Mouse (Mus musculus): ENCODE measurements around the gene Scube1. TPM values are rescaled to one million over a fixed set of nuclear protein-coding genes. Genes with fewer than 3 reads are reported as not detected.
A peak's percentile ranks its signal among the peaks of the same experiment; 100 is the strongest.

The Scube1 gene
- polyA plus RNA-seq, 2 experiments = 0.09 to 0.10 TPM

DNA sequence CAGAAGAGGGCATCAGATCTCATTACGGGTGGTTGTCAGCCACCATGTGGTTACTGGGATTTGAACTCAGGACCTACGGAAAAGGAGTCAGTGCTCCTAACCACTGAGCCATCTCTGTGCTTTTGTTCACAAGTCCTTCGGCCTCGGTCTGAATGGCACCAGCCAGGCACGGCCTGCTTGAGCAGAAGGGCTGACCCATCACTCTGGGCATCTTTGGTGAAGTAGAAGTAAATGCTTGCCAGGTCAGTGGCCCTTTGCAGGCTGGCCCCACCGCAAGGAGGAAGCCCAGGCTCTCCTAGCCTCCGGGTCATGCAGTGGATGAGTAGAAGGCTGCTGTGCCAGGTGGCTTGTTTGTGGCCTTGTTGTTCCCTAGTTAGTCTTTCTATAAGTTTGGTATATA is 121.4 kb downstream of the Scube1 start:
- H3K4me2 ChIP-seq (ENCODE audit: low read depth) = no peak overlapping the region
- TF ChIP-seq CTCF (IDR thresholded peaks at IDR 0.05; ENCODE audit: low read depth) (no peak), EP300 (IDR thresholded peaks at IDR 0.05; ENCODE audit: low read depth) (no peak)
- H3K27ac ChIP-seq = no peak overlapping the region
- H3K27me3 ChIP-seq (ENCODE audit: control insufficient read depth, insufficient read depth, low read length) = no peaks in the 10 kb centered on the region
- 85% methylated on average over 7 of the region's 7 CpGs for WGBS (ENCODE audit: insufficient replicate concordance)
- H3K4me3 ChIP-seq (ENCODE audit: insufficient read depth in 1 of 2, low read depth in 2 of 2, low read length in 2 of 2) = no peak overlapping the region
- no peaks in the 10 kb centered on the region for H3K36me3 ChIP-seq (replicated peaks; ENCODE audit: control insufficient read depth, insufficient read depth, low read depth)
- H3K9ac ChIP-seq (replicated peaks) = no peak overlapping the region
- H3K4me1 ChIP-seq (replicated peaks; ENCODE audit: control insufficient read depth in 2 of 2, insufficient read depth in 2 of 2, low read length in 1 of 2) = peaks cover 20 to 30% of the 10 kb centered on the region in 2 experiments
- H3K9me3 ChIP-seq (ENCODE audit: control insufficient read depth, low read length) = no peaks in the 10 kb centered on the region
- DNase-seq (ENCODE audit: low read depth in 3 of 3, low spot score in 3 of 3) (no peak), ATAC-seq (ENCODE audit: insufficient read depth) (no peak)

DNA sequence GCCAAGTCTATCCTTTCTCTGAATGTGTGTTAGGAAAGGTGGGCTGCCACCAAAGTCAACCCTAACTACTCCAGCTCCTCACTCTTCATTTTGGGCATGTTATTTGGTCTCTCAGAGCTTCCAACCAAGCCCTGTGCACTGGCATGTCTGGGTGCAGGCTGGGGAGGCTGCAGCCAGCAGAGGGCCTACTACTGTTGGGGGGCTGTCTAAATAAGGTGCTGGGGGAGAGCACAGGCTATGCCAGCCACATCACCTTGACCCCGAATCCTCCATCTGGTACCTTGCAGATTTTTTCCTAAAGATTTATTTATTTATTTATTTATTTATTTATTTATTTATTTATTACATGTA is 121.8 kb downstream of the Scube1 start:
- H3K4me3 ChIP-seq (ENCODE audit: insufficient read depth in 1 of 2, low read depth in 2 of 2, low read length in 2 of 2) = no peak overlapping the region
- no peaks in the 10 kb centered on the region for H3K27me3 ChIP-seq (ENCODE audit: control insufficient read depth, insufficient read depth, low read length)
- peak; percentile 48 for TF ChIP-seq CTCF (IDR thresholded peaks at IDR 0.05; ENCODE audit: low read depth)
- no peak for TF ChIP-seq EP300 (IDR thresholded peaks at IDR 0.05; ENCODE audit: low read depth)
- WGBS (ENCODE audit: insufficient replicate concordance) = 82% methylated on average over 1 of the region's 1 CpGs
- ATAC-seq (ENCODE audit: insufficient read depth) = no peak
- no peak overlapping the region for H3K9ac ChIP-seq (replicated peaks)
- H3K4me2 ChIP-seq (ENCODE audit: low read depth) = no peak overlapping the region
- peaks cover 20 to 30% of the 10 kb centered on the region in 2 experiments for H3K4me1 ChIP-seq (replicated peaks; ENCODE audit: control insufficient read depth in 2 of 2, insufficient read depth in 2 of 2, low read length in 1 of 2)
- no peaks in the 10 kb centered on the region for H3K9me3 ChIP-seq (ENCODE audit: control insufficient read depth, low read length)
- no peaks in the 10 kb centered on the region for H3K36me3 ChIP-seq (replicated peaks; ENCODE audit: control insufficient read depth, insufficient read depth, low read depth)
- H3K27ac ChIP-seq = no peak overlapping the region
- no peak for DNase-seq (ENCODE audit: low read depth in 3 of 3, low spot score in 3 of 3)

GRCm38 (mm10) chr15:83602372-83603045 is 122.3 kb downstream of the Scube1 start:
- TF ChIP-seq EP300 (IDR thresholded peaks at IDR 0.05; ENCODE audit: low read depth) = no peak
- TF ChIP-seq CTCF (IDR thresholded peaks at IDR 0.05; ENCODE audit: low read depth) = no peak
- ATAC-seq (ENCODE audit: insufficient read depth) = no peak
- Histone ChIP-seq H3K27me3 (ENCODE audit: control insufficient read depth, insufficient read depth, low read length) (no peaks in the 10 kb centered on the region), H3K27ac (no peak overlapping the region), H3K4me1 (replicated peaks; ENCODE audit: control insufficient read depth in 2 of 2, insufficient read depth in 2 of 2, low read length in 1 of 2) (peaks cover 20 to 30% of the 10 kb centered on the region in 2 experiments), H3K36me3 (replicated peaks; ENCODE audit: control insufficient read depth, insufficient read depth, low read depth) (no peaks in the 10 kb centered on the region), H3K9me3 (ENCODE audit: control insufficient read depth, low read length) (no peaks in the 10 kb centered on the region), H3K4me2 (ENCODE audit: low read depth) (no peak overlapping the region), H3K9ac (replicated peaks) (no peak overlapping the region), H3K4me3 (ENCODE audit: insufficient read depth in 1 of 2, low read depth in 2 of 2, low read length in 2 of 2) (no peak overlapping the region)
- no peak for DNase-seq (ENCODE audit: low read depth in 3 of 3, low spot score in 3 of 3)
- WGBS (ENCODE audit: insufficient replicate concordance) = 55% methylated on average over 13 of the region's 13 CpGs

- peak; percentile 34; the same call in 1 of the 2 replicates for ATAC-seq (ENCODE audit: insufficient read depth)
- H3K4me1 ChIP-seq (replicated peaks; ENCODE audit: control insufficient read depth in 2 of 2, insufficient read depth in 2 of 2, low read length in 1 of 2) = peaks cover 14 to 22% of the 10 kb centered on the region in 2 experiments
- H3K27me3 ChIP-seq (ENCODE audit: control insufficient read depth, insufficient read depth, low read length) = no peaks in the 10 kb centered on the region
- H3K36me3 ChIP-seq (replicated peaks; ENCODE audit: control insufficient read depth, insufficient read depth, low read depth) = no peaks in the 10 kb centered on the region
- no peak for DNase-seq (ENCODE audit: low read depth in 3 of 3, low spot score in 3 of 3)
- no peak overlapping the region for H3K4me3 ChIP-seq (ENCODE audit: insufficient read depth in 1 of 2, low read depth in 2 of 2, low read length in 2 of 2)
- H3K27ac ChIP-seq = no peak overlapping the region; the same call in 1 of the 2 replicates
- no peak for TF ChIP-seq CTCF (IDR thresholded peaks at IDR 0.05; ENCODE audit: low read depth)
- TF ChIP-seq EP300 (IDR thresholded peaks at IDR 0.05; ENCODE audit: low read depth) = peak; percentile 48
- WGBS (ENCODE audit: insufficient replicate concordance) = 31% methylated on average over 4 of the region's 4 CpGs
- H3K9ac ChIP-seq (replicated peaks) = peak overlapping the region; percentile 9; the same call in 1 of the 2 replicates
- H3K4me2 ChIP-seq (ENCODE audit: low read depth) = no peak overlapping the region
- H3K9me3 ChIP-seq (ENCODE audit: control insufficient read depth, low read length) = no peaks in the 10 kb centered on the region
These were observed 123.6 kb downstream of the Scube1 start for GRCm38 (mm10) chr15:83601185-83601584.

DNA sequence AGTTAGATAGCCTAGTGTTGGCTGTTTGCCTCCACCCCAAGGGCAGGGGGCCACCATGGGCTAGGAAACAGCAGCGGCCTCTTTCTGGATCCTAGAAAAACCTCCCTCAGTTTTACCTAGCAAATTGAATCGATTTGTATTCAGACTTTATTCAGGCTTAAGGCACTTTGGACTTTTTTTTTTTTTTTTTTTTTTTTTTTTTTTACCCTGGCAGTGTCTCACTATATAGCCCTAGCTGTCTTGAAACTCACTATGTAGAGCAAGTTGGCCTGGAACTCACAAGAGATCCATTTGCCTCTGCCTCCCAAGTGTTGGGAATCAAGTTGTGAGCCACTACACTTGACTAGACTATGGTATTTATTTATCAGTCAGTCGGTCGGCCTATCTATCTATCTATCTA is 128.0 kb downstream of the Scube1 start:
- no peak for TF ChIP-seq CTCF (IDR thresholded peaks at IDR 0.05; ENCODE audit: low read depth)
- no peak for TF ChIP-seq EP300 (IDR thresholded peaks at IDR 0.05; ENCODE audit: low read depth)
- H3K4me3 ChIP-seq (ENCODE audit: insufficient read depth in 1 of 2, low read depth in 2 of 2, low read length in 2 of 2) = no peak overlapping the region
- H3K9ac ChIP-seq (replicated peaks) = peak overlapping the region; percentile 18; the same call in 1 of the 2 replicates
- WGBS (ENCODE audit: insufficient replicate concordance) = 75% methylated on average over 4 of the region's 4 CpGs
- ATAC-seq (ENCODE audit: insufficient read depth) (no peak), DNase-seq (ENCODE audit: low read depth in 3 of 3, low spot score in 3 of 3) (no peak)
- H3K36me3 ChIP-seq (replicated peaks; ENCODE audit: control insufficient read depth, insufficient read depth, low read depth) = no peaks in the 10 kb centered on the region; the same call in 1 of the 2 replicates
- H3K4me2 ChIP-seq (ENCODE audit: low read depth) = no peak overlapping the region
- H3K27ac ChIP-seq = no peak overlapping the region
- H3K9me3 ChIP-seq (ENCODE audit: control insufficient read depth, low read length) = no peaks in the 10 kb centered on the region
- peaks cover 23 to 31% of the 10 kb centered on the region in 2 experiments for H3K4me1 ChIP-seq (replicated peaks; ENCODE audit: control insufficient read depth in 2 of 2, insufficient read depth in 2 of 2, low read length in 1 of 2)
- no peaks in the 10 kb centered on the region for H3K27me3 ChIP-seq (ENCODE audit: control insufficient read depth, insufficient read depth, low read length)
